Mouse (Mus musculus): ENCODE measurements at regions not wholly inside any gene's neighbourhood (a gene's known extent, or its start where the extent isn't known, plus 50 kb on each side); places are given as distances from the start of the nearest gene placed in this dataset.

DNA sequence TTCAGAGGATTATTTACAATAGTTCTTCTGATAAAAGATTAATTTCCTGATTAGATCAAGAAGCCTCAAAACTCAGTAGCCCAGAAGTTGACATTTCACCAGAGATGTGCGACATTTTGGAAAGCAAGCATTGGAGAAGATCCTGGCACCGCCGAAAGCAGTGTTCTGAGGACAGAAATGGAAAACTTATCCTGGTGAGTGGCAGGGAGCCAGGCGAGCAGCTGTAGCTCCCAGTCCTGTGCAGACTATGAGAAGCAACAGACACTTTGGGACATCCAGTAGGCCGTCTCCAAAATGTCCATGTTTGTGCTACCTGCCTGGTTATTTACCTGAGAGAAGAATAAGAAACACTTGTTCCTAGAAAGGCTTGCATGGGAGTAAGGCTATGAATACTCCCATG lies 202.1 kb upstream of the Elac2 start:
- DNase-seq (ENCODE audit: low read depth, low spot score), result no peak

GRCm38 (mm10) chr11:64800246-64801121 lies 178.4 kb upstream of the Elac2 start:
- DNase-seq (ENCODE audit: low read depth, low spot score), result no peak

DNA sequence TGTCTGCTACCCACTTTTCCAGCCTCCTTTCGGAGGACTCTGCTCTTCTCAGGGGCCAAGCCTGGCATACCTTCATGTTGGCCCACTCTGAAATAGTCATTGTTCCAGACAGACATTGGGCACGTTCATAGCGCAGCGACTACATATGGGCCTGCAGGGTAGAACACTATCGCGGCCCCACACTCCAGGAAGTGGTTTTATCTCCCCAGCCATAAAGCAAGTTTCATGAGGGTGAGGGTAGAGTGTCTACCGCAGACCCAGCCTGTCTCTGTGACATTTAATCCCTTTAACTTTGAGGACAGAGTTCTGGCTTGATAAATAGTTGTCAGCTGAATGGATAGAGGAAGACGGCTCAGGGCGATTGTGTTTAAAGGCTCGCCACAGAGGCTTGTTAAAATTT lies 177.5 kb upstream of the Elac2 start:
- DNase-seq (ENCODE audit: low read depth, low spot score), result no peak

DNA sequence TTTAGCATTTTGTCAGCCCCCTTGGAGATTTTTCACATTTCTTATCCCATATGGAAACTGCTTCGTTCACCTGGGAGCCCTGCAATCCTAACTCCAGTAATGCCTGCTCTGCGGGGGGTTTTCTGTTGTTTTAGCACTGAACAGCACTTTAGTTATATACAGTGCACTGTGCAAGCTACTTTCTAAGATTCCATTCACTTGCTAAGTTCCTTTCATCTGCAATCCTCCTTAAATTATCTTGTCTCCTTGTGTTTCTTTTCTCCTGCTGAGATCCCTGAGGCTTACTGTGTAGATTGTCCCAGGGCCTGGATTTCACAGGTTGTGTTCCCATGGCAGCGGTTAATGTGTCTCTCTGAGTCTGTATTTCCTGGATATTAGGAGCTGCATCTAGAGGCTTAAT lies 173.3 kb upstream of the Elac2 start:
- no peak for DNase-seq (ENCODE audit: low read depth, low spot score)

DNA sequence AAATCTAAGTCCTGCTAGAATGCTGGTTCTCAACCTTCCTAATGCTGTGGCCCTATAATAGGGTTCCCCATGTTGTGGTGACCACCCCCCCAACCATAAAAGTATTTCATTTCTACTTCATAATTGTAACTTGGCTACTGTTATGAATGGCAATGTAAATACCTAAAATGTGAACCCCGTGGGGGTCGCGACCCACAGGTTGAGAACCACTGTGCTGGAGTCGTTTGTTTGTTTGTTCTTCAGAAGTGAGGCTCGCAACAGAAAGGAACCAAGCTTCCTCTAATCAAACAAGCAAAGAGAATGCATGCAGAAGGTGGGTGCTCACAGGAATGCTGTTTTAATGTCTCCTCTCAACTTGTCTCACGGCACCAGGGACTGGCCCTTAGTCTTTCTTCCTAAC lies 166.4 kb upstream of the Elac2 start:
- no peak for DNase-seq (ENCODE audit: low read depth, low spot score)

- DNase-seq (ENCODE audit: low read depth, low spot score), result no peak
These were observed 149.4 kb upstream of the Elac2 start for GRCm38 (mm10) chr11:64829429-64829828.

DNA sequence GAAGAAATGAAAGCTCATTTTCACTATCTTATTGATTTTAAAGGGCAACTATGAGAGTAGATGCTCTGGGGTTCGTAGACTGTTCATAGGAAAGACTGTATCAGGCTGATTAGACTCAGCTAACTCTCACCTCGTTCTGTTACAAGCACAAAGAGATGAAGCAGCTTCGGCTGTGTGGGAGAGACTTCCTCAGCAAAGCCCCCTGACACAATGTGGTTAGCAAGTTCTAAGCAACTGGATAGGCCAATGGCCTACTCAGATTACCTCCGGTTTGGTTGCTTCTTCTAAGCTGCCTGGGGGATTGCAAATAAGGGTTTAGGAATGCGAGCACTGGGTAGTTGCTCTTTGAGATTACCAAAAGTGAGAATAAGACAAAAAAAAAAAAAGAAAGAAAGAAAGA lies 146.4 kb upstream of the Elac2 start:
- DNase-seq (ENCODE audit: low read depth, low spot score), result no peak

DNA sequence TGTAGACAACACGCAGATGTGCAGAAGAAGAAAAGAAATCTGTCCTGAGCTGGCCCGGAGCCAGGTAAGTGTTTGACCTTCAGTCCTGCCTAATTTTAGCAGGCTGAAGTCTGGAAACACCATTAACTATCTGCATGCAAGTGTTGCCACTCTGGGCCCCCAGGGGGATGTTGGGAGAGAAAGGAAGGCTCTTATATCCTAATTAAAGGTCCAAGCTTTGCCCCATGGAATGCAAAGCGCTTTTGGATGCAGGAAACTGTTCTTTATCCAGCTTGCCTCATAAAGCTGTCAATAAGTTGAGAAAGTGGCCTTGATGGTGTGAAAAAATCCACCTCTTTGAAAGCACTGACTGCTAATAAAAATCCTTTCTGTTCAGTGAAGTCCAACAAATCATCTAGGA lies 145.1 kb upstream of the Elac2 start:
- DNase-seq (ENCODE audit: low read depth, low spot score), result no peak

GRCm38 (mm10) chr11:64836771-64837170 lies 142.1 kb upstream of the Elac2 start:
- no peak for DNase-seq (ENCODE audit: low read depth, low spot score)

DNA sequence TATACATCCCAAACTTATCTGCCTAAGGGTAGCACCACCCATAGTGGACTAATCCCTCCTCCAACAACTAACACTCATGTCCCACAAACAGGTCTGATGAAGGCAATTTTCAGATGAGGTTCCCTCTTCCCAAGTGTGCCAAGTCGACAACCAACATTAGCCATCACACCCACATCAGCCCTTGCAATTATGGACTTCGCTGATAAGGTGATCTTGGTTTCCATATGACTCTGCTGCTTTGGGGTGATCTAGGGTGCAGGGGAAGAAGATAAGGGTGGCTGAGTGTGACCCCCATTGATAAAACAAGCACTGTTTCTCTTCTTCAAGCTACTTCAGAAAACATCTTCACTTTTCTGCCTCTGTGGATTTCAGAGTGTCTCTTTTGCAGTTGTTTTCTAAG lies 137.7 kb upstream of the Elac2 start:
- DNase-seq (ENCODE audit: low read depth, low spot score), result no peak

DNA sequence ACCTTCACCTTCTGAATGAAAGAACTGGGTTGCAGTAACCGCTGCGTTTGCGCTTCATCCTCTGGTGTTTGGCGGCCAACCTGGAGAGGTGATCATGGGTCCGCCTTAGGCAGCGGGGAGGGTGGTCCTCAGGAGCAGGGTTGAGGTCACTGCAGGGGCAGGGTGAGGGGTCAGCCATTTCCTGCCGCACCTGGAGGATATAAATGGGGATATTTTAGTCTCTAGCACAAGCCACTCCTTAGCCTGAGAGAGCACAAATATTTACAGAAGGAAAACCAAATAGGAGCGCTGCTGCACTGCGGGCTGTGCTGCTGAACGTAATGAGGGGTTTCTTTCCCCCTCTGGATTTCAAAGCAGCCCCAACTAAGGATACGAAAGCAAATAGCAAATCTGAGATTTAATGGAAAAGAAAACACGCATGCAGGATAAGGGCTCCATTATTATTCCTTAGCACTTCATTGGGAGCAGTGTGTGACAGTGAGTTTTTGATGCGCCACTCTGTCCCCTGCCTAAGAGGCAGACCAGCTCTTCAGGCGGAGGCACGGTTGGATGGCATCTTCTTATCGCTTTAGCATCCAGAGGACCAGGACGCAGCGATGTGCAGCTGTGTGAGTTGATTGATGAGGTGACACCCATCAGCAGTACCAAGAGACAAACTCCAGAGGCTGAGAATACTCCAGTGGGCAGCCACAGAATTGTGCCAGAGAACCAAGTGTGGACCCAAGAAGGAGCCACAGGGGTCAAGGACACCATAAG lies 135.9 kb upstream of the Elac2 start:
- no peak for DNase-seq (ENCODE audit: low read depth, low spot score)

GRCm38 (mm10) chr11:64846577-64847147 lies 132.2 kb upstream of the Elac2 start:
- no peak for DNase-seq (ENCODE audit: low read depth, low spot score)

GRCm38 (mm10) chr11:64859636-64860035 lies 119.2 kb upstream of the Elac2 start:
- no peak for DNase-seq (ENCODE audit: low read depth, low spot score)

DNA sequence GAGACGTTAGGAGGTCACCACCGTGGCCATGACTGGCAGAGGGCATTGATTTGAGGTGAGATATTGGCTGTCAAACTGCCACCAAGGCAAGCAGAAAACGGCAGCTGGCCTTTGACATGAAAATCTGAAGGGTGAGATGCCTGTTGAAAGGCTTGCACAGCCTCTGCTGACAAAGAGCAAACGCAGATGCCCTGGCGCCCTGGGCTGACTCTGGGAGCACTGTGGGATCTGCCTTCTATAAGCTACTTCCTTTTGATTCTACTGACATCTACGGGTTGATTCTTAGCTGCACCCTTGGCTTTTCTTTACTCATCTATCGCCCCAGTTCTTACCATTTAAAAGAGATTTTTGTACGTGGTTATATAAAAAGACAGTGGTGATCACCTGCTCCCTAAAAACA lies 98.2 kb upstream of the Elac2 start:
- DNase-seq (ENCODE audit: low read depth, low spot score), result no peak

DNA sequence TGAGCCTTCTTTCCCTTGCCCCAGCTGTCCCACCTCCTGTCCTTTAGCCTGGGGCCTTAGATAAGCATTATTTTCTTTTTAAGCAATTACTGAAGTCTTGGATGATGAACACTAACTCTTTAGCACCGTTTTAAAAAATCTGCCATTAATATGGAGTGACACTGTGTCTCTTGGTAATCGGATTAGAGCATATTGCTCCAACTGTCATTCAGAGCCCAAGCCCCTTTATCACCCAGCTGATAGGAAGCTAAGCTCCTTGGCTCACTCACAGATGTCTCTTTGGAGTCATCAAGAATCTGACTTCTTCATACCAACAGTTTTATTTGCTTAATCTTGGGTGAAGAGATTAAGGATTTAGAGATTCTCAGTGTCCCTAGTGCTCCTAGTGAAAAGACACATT lies 94.3 kb upstream of the Elac2 start:
- DNase-seq (ENCODE audit: low read depth, low spot score), result no peak

- DNase-seq (ENCODE audit: low read depth, low spot score), result no peak
These were observed 89.4 kb upstream of the Elac2 start for GRCm38 (mm10) chr11:64889335-64890020.

GRCm38 (mm10) chr11:64890776-64891175 lies 88.1 kb upstream of the Elac2 start:
- no peak for DNase-seq (ENCODE audit: low read depth, low spot score)

DNA sequence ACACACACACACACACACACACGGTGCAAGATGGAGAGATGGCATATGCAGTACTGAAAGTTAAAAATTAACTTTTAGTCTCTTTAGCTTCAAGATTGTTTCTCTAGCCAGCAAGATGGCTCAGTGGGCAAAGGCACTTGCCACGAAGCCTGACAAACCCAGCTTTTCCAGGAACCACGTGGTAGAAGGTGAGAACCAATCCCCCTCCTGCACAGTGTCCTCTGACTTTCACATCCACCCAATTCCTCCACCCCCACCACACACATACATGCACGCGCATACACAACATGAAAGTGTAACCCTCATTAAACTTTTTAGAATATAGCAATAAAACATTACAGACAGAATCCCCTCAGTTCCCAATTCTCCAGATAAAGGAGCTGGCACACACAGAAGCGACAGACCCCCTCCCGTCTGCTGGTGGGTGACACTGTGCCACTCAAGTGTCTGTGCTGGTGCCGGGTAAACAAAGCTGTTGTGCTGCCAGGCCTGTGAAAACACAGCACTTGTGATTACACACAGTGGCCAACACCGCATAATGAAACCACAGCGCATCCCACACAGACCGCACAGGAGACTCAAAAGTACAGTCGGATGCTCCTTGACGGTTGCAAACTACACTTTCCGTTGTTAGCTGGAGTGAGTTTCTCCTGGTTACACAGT lies 82.9 kb upstream of the Elac2 start:
- no peak for DNase-seq (ENCODE audit: low read depth, low spot score)

DNA sequence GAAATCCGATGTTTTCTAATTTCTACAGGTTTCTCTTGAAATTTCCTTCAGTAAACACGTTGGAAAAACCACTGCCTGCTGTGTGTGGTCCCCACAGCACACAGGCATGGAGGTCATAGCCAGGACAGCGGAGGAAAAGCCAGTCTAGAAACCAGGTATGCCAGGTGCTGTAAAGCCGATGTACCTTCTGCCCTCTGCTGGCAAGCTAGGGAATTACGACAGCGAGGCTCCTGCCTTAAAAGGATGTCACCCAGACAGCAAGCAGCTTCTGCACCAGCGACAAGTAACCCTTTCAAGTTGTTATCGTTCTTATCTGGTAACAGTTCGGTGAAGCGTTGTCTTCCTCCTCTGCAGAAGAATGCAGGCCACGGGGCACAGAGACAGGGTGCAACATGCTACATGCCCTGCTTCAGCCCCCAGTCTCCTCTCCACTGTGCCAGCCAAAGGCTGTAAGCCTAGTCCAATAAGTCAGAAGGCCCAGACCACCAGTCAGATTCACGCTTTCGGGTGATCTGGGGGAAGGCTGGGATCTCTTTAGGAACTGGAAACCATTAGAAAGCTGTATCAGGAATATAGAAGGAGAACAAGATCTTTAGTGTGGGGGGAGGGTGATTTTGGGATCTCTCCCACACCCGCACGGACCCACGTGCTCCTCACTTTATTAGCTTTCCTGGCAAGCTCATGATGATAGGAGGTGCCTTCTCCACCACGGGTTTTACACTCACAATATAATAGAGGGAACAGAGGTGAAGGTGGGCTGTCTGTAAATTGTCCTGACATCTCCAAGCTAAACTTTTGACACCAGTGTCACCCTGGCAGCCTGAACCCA lies 79.9 kb upstream of the Elac2 start:
- DNase-seq (ENCODE audit: low read depth, low spot score), result peak; percentile 25

DNA sequence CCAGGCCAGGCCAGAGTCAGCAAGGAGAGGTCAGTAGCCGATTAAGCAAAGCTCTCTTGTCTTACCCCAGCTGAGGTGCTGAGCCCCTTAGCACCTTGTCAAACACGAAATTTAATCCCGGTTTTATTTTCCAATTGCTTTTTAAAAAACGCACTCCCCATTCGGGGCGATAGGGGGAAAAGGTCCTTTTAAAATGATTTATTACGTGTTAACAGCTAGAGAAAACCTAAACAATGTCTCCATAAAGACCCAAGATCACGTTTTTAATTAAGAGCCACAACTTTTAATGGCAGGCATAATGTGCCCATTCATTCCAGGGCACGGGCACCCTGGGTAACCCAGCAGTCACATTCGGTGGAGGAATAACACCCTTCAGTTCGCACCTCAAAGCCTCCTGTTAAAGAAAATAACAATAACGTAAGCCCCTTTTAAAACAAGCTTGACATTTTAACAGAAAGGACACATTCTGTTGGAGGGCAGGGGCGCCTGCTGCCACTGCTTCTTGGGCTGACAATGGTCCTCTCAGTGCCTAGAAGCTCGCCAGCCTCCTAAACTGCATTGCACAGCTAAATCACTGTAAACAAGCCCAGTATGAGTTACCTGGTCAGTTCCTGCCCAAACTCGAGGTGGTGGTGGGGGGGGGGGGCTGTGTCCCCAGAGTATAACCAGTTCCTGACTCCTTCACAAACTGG lies 79.1 kb upstream of the Elac2 start:
- DNase-seq (ENCODE audit: low read depth, low spot score), result no peak

Measured in skeletal muscle tissue, adult 2 months (tissue).